Mouse (Mus musculus) kidney, postnatal 0 days (tissue): Measurements from ENCODE around the gene Mob3c. TPM values are rescaled to one million over a fixed set of nuclear protein-coding genes. Genes with fewer than 3 reads are reported as not detected.

Experiments
- ATAC-seq: fragments of 200-750 bp; cut with Nextera tagmentation; replicated peaks from 2 replicates; pipeline ENCODE4 v1.8.0; 2017; ENCODE audit warnings: low read depth, moderate number of reproducible peaks, moderate TSS enrichment, moderate library complexity; ENCODE audit not compliant: low FRiP score
- DNase-seq: peaks from one replicate; pipeline ENCODE4 v3.0.0-alpha.2; 2016; ENCODE audit warnings: low spot score
- H3K27ac ChIP-seq: fragments of 300-500 bp; sonication (generic); 2 replicates; pipeline ENCODE4 v1.5.1; 2014; ENCODE audit warnings: mild to moderate bottlenecking
- H3K27me3 ChIP-seq: fragments of 300-500 bp; sonication (generic); 2 replicates; pipeline ENCODE4 v1.6.1; 2014; ENCODE audit warnings: low read length, mixed read lengths; ENCODE audit not compliant: insufficient read depth
- H3K36me3 ChIP-seq: fragments of 300-500 bp; sonication (generic); 2 replicates; pipeline ENCODE4 v1.6.1; 2014; ENCODE audit warnings: low read length, mixed read lengths; ENCODE audit not compliant: insufficient read depth
- H3K4me1 ChIP-seq: fragments of 300-500 bp; sonication (generic); replicated peaks from 2 replicates; pipeline ENCODE4 v1.6.1; 2014; ENCODE audit warnings: antibody characterized with exemption, low read length, mixed read lengths; ENCODE audit not compliant: insufficient read depth
- H3K4me2 ChIP-seq: fragments of 300-500 bp; sonication (generic); 2 replicates; pipeline ENCODE4 v1.6.1; 2014; ENCODE audit warnings: mild to moderate bottlenecking, low read length, moderate library complexity, mixed read lengths
- H3K4me3 ChIP-seq: fragments of 300-500 bp; sonication (generic); replicated peaks from 2 replicates; pipeline ENCODE4 v1.5.1; 2014; ENCODE audit warnings: low read depth, low read length
- H3K9ac ChIP-seq: fragments of 300-500 bp; sonication (generic); 2 replicates; pipeline ENCODE4 v1.6.1; 2014; ENCODE audit warnings: low read depth, low read length
- H3K9me3 ChIP-seq: fragments of 300-500 bp; sonication (generic); replicated peaks from 2 replicates; pipeline ENCODE4 v1.6.1; 2016; ENCODE audit warnings: low read length, inconsistent platforms, mixed read lengths
- CTCF ChIP-seq: IDR thresholded peaks from 2 replicates; pipeline ENCODE4 v1.5.1; 2016; ENCODE audit warnings: antibody characterized with exemption, low read depth, mild to moderate bottlenecking, moderate library complexity
- WGBS: fragments of 180-500 bp; shearing (Covaris S2); extraction: QIAGEN DNeasy Blood & Tissue Kit; methylation state at CpG from one replicate; pipeline ENCODE4 v1.1.7; 2014; 5-methylcytosine and 5-hydroxymethylcytosine counted together
- polyA plus RNA-seq: library from polyadenylated mRNA; unstranded; fragments of >200 nt; fragmentation: Nextera tagmentation; extraction: Ambion mirVana; gene quantifications from 2 replicates; pipeline ENCODE4 v1.2.1, GENCODE M21; 2015

Gene Mob3c
- polyA plus RNA-seq, 1 experiment from 2014 or later, result 7.4 TPM

DNA sequence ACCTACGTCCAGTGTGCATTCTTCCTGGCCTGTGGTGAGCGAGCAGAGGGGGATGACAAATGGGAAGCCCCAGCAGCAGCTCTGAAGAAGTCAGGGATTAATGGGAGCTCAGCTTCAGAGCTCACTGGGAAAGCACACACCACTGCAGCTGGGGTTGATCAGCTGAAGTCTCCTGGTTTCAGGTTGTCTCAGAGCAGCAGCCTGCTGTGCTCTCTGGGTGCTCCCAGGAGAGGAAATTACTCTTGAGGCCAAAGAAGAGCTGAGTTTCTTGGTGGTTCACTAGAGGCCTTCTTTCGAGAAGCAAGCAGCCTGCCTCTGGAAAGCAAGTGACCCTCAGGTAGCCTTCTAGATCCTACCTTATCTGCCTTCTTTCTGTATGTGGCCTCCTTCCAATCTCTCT, 6.9 kb upstream of the Mob3c start:
- Histone ChIP-seq H3K4me1 (no peaks in the 10 kb centered on the region), H3K9me3 (no peaks in the 10 kb centered on the region), H3K36me3 (no peaks in the 10 kb centered on the region), H3K27ac (no peak overlapping the region), H3K4me3 (no peak overlapping the region), H3K4me2 (no peak overlapping the region), H3K9ac (no peak overlapping the region), H3K27me3 (no peaks in the 10 kb centered on the region)
- no peak for ATAC-seq
- no peak for TF ChIP-seq CTCF
- no peak for DNase-seq
- 50% methylated on average over 3 of the region's 3 CpGs for whole genome bisulfite sequencing

DNA sequence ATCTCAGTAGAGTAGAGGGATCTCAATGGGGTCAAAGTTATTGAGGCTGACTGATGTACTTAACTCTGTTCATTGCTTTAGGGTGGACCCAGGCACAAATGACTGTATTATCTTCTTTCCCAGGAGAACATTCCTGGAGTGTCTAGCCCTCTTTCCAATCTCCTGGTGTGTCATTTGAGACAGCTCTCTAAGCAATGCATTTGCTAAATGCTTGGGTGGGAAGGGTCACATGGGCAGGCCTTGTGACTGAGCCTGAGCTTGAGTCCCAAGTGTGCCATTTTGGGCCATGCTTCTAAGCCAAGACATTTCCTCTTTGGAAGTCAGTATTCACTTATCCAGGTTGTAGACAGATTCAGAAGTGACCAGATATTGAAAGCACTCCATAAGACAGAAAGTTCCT, 6.5 kb upstream of the Mob3c start:
- DNase-seq (no peak), ATAC-seq (no peak)
- TF ChIP-seq CTCF, result no peak
- Histone ChIP-seq H3K4me1 (no peaks in the 10 kb centered on the region), H3K27me3 (no peaks in the 10 kb centered on the region), H3K4me3 (no peak overlapping the region), H3K36me3 (no peaks in the 10 kb centered on the region), H3K4me2 (no peak overlapping the region), H3K9ac (no peak overlapping the region), H3K9me3 (no peaks in the 10 kb centered on the region), H3K27ac (no peak overlapping the region)

DNA sequence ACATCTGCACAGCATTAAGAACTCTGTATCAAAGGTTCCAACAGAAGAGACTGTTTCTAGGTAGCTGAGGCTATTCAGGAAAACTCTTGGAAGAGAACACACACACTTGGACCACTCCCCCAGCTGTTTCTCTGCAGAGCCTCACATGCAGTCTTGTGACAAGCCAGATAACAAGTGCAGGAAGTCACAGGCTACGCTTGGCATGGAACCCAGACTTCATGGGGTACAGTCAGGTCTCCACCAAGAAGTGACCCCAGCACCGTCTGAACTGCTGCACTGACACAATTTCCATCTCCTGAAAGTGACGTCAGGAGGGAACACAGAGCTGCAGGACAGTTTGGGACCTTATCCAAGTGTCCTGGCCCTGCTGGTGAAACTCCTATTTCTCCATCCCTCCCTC, 6.0 kb upstream of the Mob3c start:
- no peak for DNase-seq

DNA sequence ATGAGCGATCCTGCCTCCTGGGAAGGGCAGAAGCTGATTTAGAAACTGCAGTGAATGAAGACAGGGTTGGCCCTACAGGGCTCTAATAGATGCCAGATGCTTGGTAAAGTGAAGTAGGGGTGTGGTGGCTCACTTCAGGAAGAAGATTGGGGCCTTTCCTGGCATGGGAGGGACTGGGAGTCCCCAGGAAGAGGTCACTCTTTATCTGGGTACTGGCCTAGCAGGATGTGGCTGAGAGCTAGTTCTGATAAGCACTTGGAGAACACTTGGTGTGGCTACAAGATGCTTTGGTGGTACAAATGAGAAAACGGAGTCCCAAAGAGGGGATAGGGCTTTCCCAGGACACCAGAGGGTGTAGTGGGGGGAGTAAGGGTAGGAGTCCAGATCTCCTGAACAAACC, 3.7 kb upstream of the Mob3c start:
- WGBS, result 70% methylated on average over 2 of the region's 2 CpGs

More for the DNA sequence above, 6.0 kb upstream of the Mob3c start:
- H3K4me1 ChIP-seq, result no peaks in the 10 kb centered on the region
- 54% methylated on average over 3 of the region's 3 CpGs for WGBS
- H3K9ac ChIP-seq, result no peak overlapping the region
- no peak for ATAC-seq
- no peak for TF ChIP-seq CTCF
- no peak overlapping the region for H3K4me3 ChIP-seq
- H3K36me3 ChIP-seq, result no peaks in the 10 kb centered on the region
- no peak overlapping the region for H3K4me2 ChIP-seq
- H3K9me3 ChIP-seq, result no peaks in the 10 kb centered on the region
- H3K27me3 ChIP-seq, result no peaks in the 10 kb centered on the region
- no peak overlapping the region for H3K27ac ChIP-seq

DNA sequence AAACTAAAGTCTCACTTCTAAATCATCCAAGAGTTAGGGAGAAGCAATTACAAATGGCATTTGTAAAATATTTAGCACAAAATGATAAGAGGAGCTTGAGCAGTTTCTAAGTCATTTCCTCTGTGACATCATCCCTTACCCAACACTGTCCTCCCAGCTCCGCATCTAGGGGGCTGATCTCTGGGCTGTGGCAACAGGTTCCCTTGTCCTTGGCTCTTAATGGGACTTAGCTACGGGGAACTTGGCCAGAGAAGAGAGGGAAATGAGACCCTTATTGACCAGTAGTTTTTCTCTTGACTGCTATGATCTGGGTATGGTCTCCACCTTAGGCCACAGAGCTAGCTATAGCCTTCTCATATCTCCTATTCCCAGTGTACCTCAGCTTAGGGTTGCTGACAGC, 2.6 kb upstream of the Mob3c start:
- no peak for TF ChIP-seq CTCF
- WGBS, result 85% methylated on average over 2 of the region's 2 CpGs
- no peak overlapping the region for H3K9ac ChIP-seq
- no peak for DNase-seq
- 0 out of 2 replicates have a peak, but pooled peaks cover 6% of the 10 kb centered on the region for H3K4me1 ChIP-seq
- no peak overlapping the region for H3K4me3 ChIP-seq
- H3K36me3 ChIP-seq, result no peaks in the 10 kb centered on the region
- H3K27ac ChIP-seq, result no peak overlapping the region
- no peak for ATAC-seq
- no peaks in the 10 kb centered on the region for H3K9me3 ChIP-seq
- H3K27me3 ChIP-seq, result no peaks in the 10 kb centered on the region
- H3K4me2 ChIP-seq, result no peak overlapping the region

More for the DNA sequence above, 3.7 kb upstream of the Mob3c start:
- H3K36me3 ChIP-seq, result no peaks in the 10 kb centered on the region
- ATAC-seq (no peak), DNase-seq (no peak)
- H3K4me2 ChIP-seq, result no peak overlapping the region
- H3K4me3 ChIP-seq, result no peak overlapping the region
- no peak overlapping the region for H3K27ac ChIP-seq
- no peak for TF ChIP-seq CTCF
- no peaks in the 10 kb centered on the region for H3K9me3 ChIP-seq
- H3K9ac ChIP-seq, result no peak overlapping the region
- H3K27me3 ChIP-seq, result no peaks in the 10 kb centered on the region
- 0 out of 2 replicates have a peak, but pooled peaks cover 6% of the 10 kb centered on the region for H3K4me1 ChIP-seq

DNA sequence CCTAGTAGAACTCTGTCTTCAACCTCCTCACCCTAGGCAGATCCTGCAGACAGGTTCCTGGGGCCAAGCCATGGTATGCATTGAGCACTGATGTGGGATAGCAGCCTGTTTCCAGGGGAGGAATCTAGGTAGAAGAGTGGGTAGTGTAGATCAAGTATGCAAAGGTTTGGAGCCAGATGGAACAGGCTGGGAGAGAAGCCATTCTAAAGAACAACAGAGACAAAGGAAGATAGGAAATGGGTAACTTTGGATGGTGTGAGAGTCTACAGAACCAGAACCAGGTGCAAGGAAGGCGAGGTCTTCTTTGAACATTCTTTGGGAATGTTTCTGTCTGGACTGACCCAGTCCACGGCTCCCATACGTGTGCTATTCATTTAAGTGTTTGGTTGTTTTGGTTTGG, 826 bp upstream of the Mob3c start:
- no peaks in the 10 kb centered on the region for H3K9me3 ChIP-seq
- 56% methylated on average over 3 of the region's 3 CpGs for whole genome bisulfite sequencing
- 0 out of 2 replicates have a peak, but pooled peaks cover 6% of the 10 kb centered on the region for H3K4me1 ChIP-seq
- no peak overlapping the region for H3K4me3 ChIP-seq
- no peaks in the 10 kb centered on the region for H3K27me3 ChIP-seq
- no peak overlapping the region for H3K9ac ChIP-seq
- ATAC-seq (no peak), DNase-seq (no peak)
- no peak overlapping the region for H3K27ac ChIP-seq
- 0 out of 2 replicates have a peak, but pooled peaks cover 9% of the 10 kb centered on the region for H3K36me3 ChIP-seq
- H3K4me2 ChIP-seq, result peak overlapping the region; percentile 76
- TF ChIP-seq CTCF, result no peak

DNA sequence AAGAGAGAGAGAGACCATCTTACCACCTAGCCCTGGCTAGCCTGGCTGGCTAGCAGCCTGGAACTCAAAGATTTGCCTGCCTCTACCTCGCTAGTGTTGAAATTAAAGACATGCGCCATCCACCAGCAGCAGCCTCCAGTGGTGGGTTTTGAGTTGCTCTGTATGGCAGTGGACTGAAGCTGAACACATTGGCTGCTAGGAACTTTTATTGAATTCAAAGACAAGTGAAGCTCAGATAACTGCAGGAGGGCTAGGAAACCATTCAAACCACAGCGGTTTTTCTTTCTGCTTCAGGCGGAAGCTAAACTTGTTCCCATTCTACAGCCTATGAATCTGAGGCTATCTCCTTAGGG, 381 bp upstream of the Mob3c start:
- Histone ChIP-seq H3K9me3 (no peaks in the 10 kb centered on the region), H3K36me3 (0 out of 2 replicates have a peak, but pooled peaks cover 9% of the 10 kb centered on the region), H3K27me3 (no peaks in the 10 kb centered on the region), H3K4me3 (peak overlapping the region; percentile 76), H3K27ac (peak overlapping the region; percentile 93), H3K9ac (peak overlapping the region; percentile 85), H3K4me1 (0 out of 2 replicates have a peak, but pooled peaks cover 6% of the 10 kb centered on the region), H3K4me2 (peak overlapping the region; percentile 76)
- DNase-seq (no peak), ATAC-seq (no peak)
- 7% methylated on average over 4 of the region's 4 CpGs for WGBS
- TF ChIP-seq CTCF, result no peak
